Mouse (Mus musculus) lung, adult 2 months (tissue): ENCODE data around the gene Aig1.

Source experiments
- CTCF ChIP-seq: fragments of 200-500 bp; IDR thresholded peaks from 2 replicates; pipeline ENCODE4 v1.5.1; 2011; ENCODE audit warnings: mild to moderate bottlenecking, low read length, control low read depth; ENCODE audit not compliant: insufficient read depth
- POLR2A ChIP-seq: fragments of 200-500 bp; IDR thresholded peaks from 2 replicates; pipeline ENCODE4 v1.6.1; 2011; ENCODE audit warnings: low read depth, mild to moderate bottlenecking, control low read depth, low read length, borderline replicate concordance; ENCODE audit errors: extremely low read depth

GRCm38 (mm10) chr10:13843746-13844145, 25.0 kb downstream of the Aig1 start:
- TF ChIP-seq POLR2A (no peak), CTCF (no peak)
